Mouse (Mus musculus): ENCODE measurements around the gene Shcbp1l. TPM values are rescaled to one million over a fixed set of nuclear protein-coding genes. Genes with fewer than 3 reads are reported as not detected.
"Not testable (repeated sequence)": the region's sequence is repeated elsewhere in the genome, so short reads cannot be mapped to it uniquely, and the experiment has no call there.

Shcbp1l gene
- polyA plus RNA-seq, 1 experiment from 2014 or later = 0.47 TPM

GRCm38 (mm10) chr1:153386271-153387069 lies 38.5 kb upstream of the Shcbp1l start:
- H3K4me1 ChIP-seq (ENCODE audit: control insufficient read depth in 2 of 2, insufficient read depth in 2 of 2, low read length in 2 of 2) = peaks cover 2 to 5% of the 10 kb centered on the region in 2 experiments; a peak in 1 of 4 replicates
- no peaks in the 10 kb centered on the region for H3K36me3 ChIP-seq (ENCODE audit: control insufficient read depth, insufficient read depth, low read length)
- no peaks in the 10 kb centered on the region for H3K9me3 ChIP-seq (ENCODE audit: control insufficient read depth, low read length)
- H3K27me3 ChIP-seq (ENCODE audit: control insufficient read depth, insufficient read depth, low read length) = no peaks in the 10 kb centered on the region
- H3K27ac ChIP-seq (replicated peaks in 1 of 2; ENCODE audit: control insufficient read depth in 1 of 2, insufficient read depth in 1 of 2, low read depth in 2 of 2, low read length in 2 of 2) = peak overlapping the region in 1 of 2 experiments; percentile 41; a peak in 1 of 4 replicates
- peak; percentile 71; the same call in 1 of the 2 replicates for ATAC-seq (ENCODE audit: insufficient number of reproducible peaks, insufficient read depth, low FRiP score, low read depth)
- WGBS = 47% methylated on average over 25 of the region's 25 CpGs
- 0 out of 2 replicates have a peak overlapping the region, but pooled peaks have one; percentile 41 for H3K9ac ChIP-seq (ENCODE audit: low read length)
- no peak overlapping the region for H3K4me3 ChIP-seq (ENCODE audit: control insufficient read depth in 1 of 2, insufficient read depth in 1 of 2, low read depth in 1 of 2, low read length in 2 of 2)
- peak overlapping the region; percentile 1; the same call in 1 of the 2 replicates for H3K4me2 ChIP-seq (ENCODE audit: low read length)

GRCm38 (mm10) chr1:153395706-153396105 lies 29.3 kb upstream of the Shcbp1l start:
- not testable (repeated sequence) for H3K4me1 ChIP-seq (ENCODE audit: control insufficient read depth in 2 of 2, insufficient read depth in 2 of 2, low read length in 2 of 2); H3K9me3 ChIP-seq (ENCODE audit: control insufficient read depth, low read length); H3K9ac ChIP-seq (ENCODE audit: low read length); ATAC-seq (ENCODE audit: insufficient number of reproducible peaks, insufficient read depth, low FRiP score, low read depth); H3K4me3 ChIP-seq (ENCODE audit: control insufficient read depth in 1 of 2, insufficient read depth in 1 of 2, low read depth in 1 of 2, low read length in 2 of 2); H3K27ac ChIP-seq (replicated peaks in 1 of 2; ENCODE audit: control insufficient read depth in 1 of 2, insufficient read depth in 1 of 2, low read depth in 2 of 2, low read length in 2 of 2); H3K36me3 ChIP-seq (ENCODE audit: control insufficient read depth, insufficient read depth, low read length); H3K27me3 ChIP-seq (ENCODE audit: control insufficient read depth, insufficient read depth, low read length); H3K4me2 ChIP-seq (ENCODE audit: low read length)
- 74% methylated on average over 4 of the region's 4 CpGs for WGBS

DNA sequence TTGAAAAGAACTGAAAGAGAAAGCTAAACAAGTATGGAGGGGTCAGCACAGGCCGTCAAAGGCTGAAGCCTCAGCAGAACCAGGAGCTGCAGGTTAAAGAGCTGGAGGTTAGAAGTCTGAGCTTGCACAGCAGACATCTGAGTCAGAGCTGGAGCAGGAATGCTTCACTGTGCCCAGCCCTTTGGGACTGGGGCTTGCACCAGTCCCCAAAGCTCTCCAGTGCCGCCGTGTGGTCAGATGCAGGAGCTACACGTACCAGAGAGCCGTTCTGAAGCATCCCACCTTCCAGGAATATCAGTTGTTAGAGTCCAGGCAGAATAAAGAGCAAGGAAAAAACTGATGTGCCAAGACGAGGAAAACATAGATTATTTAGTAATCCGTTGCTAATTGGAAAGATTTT lies 23.2 kb upstream of the Shcbp1l start:
- Histone ChIP-seq H3K4me3 (ENCODE audit: control insufficient read depth in 1 of 2, insufficient read depth in 1 of 2, low read depth in 1 of 2, low read length in 2 of 2) (no peak overlapping the region), H3K9me3 (ENCODE audit: control insufficient read depth, low read length) (no peaks in the 10 kb centered on the region), H3K27ac (replicated peaks in 1 of 2; ENCODE audit: control insufficient read depth in 1 of 2, insufficient read depth in 1 of 2, low read depth in 2 of 2, low read length in 2 of 2) (no peak overlapping the region), H3K4me1 (ENCODE audit: control insufficient read depth in 2 of 2, insufficient read depth in 2 of 2, low read length in 2 of 2) (no peaks in the 10 kb centered on the region), H3K9ac (ENCODE audit: low read length) (no peak overlapping the region), H3K4me2 (ENCODE audit: low read length) (no peak overlapping the region), H3K27me3 (ENCODE audit: control insufficient read depth, insufficient read depth, low read length) (no peaks in the 10 kb centered on the region), H3K36me3 (ENCODE audit: control insufficient read depth, insufficient read depth, low read length) (no peaks in the 10 kb centered on the region)
- ATAC-seq (ENCODE audit: insufficient number of reproducible peaks, insufficient read depth, low FRiP score, low read depth) = no peak
- WGBS = under 1% methylated on average over 7 of the region's 7 CpGs

- H3K27ac ChIP-seq (replicated peaks in 1 of 2; ENCODE audit: control insufficient read depth in 1 of 2, insufficient read depth in 1 of 2, low read depth in 2 of 2, low read length in 2 of 2); H3K27me3 ChIP-seq (ENCODE audit: control insufficient read depth, insufficient read depth, low read length); H3K4me2 ChIP-seq (ENCODE audit: low read length); H3K4me1 ChIP-seq (ENCODE audit: control insufficient read depth in 2 of 2, insufficient read depth in 2 of 2, low read length in 2 of 2); H3K9me3 ChIP-seq (ENCODE audit: control insufficient read depth, low read length); H3K4me3 ChIP-seq (ENCODE audit: control insufficient read depth in 1 of 2, insufficient read depth in 1 of 2, low read depth in 1 of 2, low read length in 2 of 2); H3K9ac ChIP-seq (ENCODE audit: low read length); ATAC-seq (ENCODE audit: insufficient number of reproducible peaks, insufficient read depth, low FRiP score, low read depth); H3K36me3 ChIP-seq (ENCODE audit: control insufficient read depth, insufficient read depth, low read length): not testable (repeated sequence)
- 83% methylated on average over 11 of the region's 11 CpGs for whole genome bisulfite sequencing
Observed at GRCm38 (mm10) chr1:153407641-153408040, 17.3 kb upstream of the Shcbp1l start.

DNA sequence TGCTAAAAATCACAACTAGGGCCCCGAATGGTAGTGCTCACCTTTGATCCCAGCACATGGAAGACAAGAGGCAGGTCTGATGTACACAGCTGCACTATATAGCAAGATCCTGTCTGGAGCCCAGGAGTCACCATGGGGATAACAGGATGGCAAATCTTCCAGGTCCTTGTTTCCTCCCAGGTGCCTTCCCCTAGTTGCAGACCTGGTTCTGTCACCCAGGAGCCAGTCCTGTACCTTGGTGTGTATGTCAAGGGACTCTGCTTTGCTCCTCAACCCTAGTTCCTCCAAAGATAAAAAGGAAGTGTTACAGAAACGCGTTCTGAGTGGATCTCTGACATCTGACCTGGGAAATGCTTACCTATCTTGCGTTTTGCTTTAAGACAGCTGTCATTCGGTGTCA lies 16.7 kb upstream of the Shcbp1l start:
- not testable (repeated sequence) for H3K4me3 ChIP-seq (ENCODE audit: control insufficient read depth in 1 of 2, insufficient read depth in 1 of 2, low read depth in 1 of 2, low read length in 2 of 2); H3K4me2 ChIP-seq (ENCODE audit: low read length); H3K27ac ChIP-seq (replicated peaks in 1 of 2; ENCODE audit: control insufficient read depth in 1 of 2, insufficient read depth in 1 of 2, low read depth in 2 of 2, low read length in 2 of 2); H3K9me3 ChIP-seq (ENCODE audit: control insufficient read depth, low read length); H3K9ac ChIP-seq (ENCODE audit: low read length); H3K36me3 ChIP-seq (ENCODE audit: control insufficient read depth, insufficient read depth, low read length); ATAC-seq (ENCODE audit: insufficient number of reproducible peaks, insufficient read depth, low FRiP score, low read depth); H3K27me3 ChIP-seq (ENCODE audit: control insufficient read depth, insufficient read depth, low read length); H3K4me1 ChIP-seq (ENCODE audit: control insufficient read depth in 2 of 2, insufficient read depth in 2 of 2, low read length in 2 of 2)
- 73% methylated on average over 4 of the region's 5 CpGs for WGBS

- not testable (repeated sequence) for H3K9ac ChIP-seq (ENCODE audit: low read length); ATAC-seq (ENCODE audit: insufficient number of reproducible peaks, insufficient read depth, low FRiP score, low read depth); H3K36me3 ChIP-seq (ENCODE audit: control insufficient read depth, insufficient read depth, low read length); H3K4me2 ChIP-seq (ENCODE audit: low read length); H3K27me3 ChIP-seq (ENCODE audit: control insufficient read depth, insufficient read depth, low read length); H3K27ac ChIP-seq (replicated peaks in 1 of 2; ENCODE audit: control insufficient read depth in 1 of 2, insufficient read depth in 1 of 2, low read depth in 2 of 2, low read length in 2 of 2); H3K9me3 ChIP-seq (ENCODE audit: control insufficient read depth, low read length); H3K4me1 ChIP-seq (ENCODE audit: control insufficient read depth in 2 of 2, insufficient read depth in 2 of 2, low read length in 2 of 2); H3K4me3 ChIP-seq (ENCODE audit: control insufficient read depth in 1 of 2, insufficient read depth in 1 of 2, low read depth in 1 of 2, low read length in 2 of 2)
- 87% methylated on average over 1 of the region's 4 CpGs for WGBS
Observed at GRCm38 (mm10) chr1:153410915-153411314, 14.0 kb upstream of the Shcbp1l start.

- Histone ChIP-seq H3K9me3 (ENCODE audit: control insufficient read depth, low read length) (no peaks in the 10 kb centered on the region), H3K27me3 (ENCODE audit: control insufficient read depth, insufficient read depth, low read length) (no peaks in the 10 kb centered on the region), H3K4me3 (ENCODE audit: control insufficient read depth in 1 of 2, insufficient read depth in 1 of 2, low read depth in 1 of 2, low read length in 2 of 2) (no peak overlapping the region), H3K36me3 (ENCODE audit: control insufficient read depth, insufficient read depth, low read length) (no peaks in the 10 kb centered on the region), H3K9ac (ENCODE audit: low read length) (no peak overlapping the region), H3K4me1 (ENCODE audit: control insufficient read depth in 2 of 2, insufficient read depth in 2 of 2, low read length in 2 of 2) (no peaks in the 10 kb centered on the region), H3K27ac (replicated peaks in 1 of 2; ENCODE audit: control insufficient read depth in 1 of 2, insufficient read depth in 1 of 2, low read depth in 2 of 2, low read length in 2 of 2) (no peak overlapping the region), H3K4me2 (ENCODE audit: low read length) (no peak overlapping the region)
- WGBS = 84% methylated on average over 6 of the region's 6 CpGs
- ATAC-seq (ENCODE audit: insufficient number of reproducible peaks, insufficient read depth, low FRiP score, low read depth) = no peak
Observed at GRCm38 (mm10) chr1:153411723-153412122, 13.2 kb upstream of the Shcbp1l start.
